ENCODE assay signal across 40 mouse cellular contexts in genomic region chr6:129314655-129315168, GRCm38 (mm10). TPM values are rescaled to one million over a fixed set of nuclear protein-coding genes. Genes with fewer than 3 reads are reported as not detected.
"Had no signal": no experiment of that assay in that cellular context is flagged by ENCODE, and none has a peak within 500 bp of the region (broad histone marks: within the 10 kb centered on the region; RNA-seq: fewer than 3 reads in every experiment).

No protein-coding gene starts in this region.

- H3K4me3 ChIP-seq: gastrocnemius, adult 2 months; heart, embryonic 13.5 days; heart, embryonic 15.5 days; hindbrain, embryonic 10.5 days; hindbrain, embryonic 12.5 days; kidney, embryonic 15.5 days; layer of hippocampus, adult 2 months; left cerebral cortex, adult 2 months; limb, embryonic 10.5 days; limb, embryonic 12.5 days; liver, embryonic 13.5 days; liver, embryonic 15.5 days had no signal

- H3K9ac ChIP-seq: heart, embryonic 13.5 days; heart, embryonic 15.5 days; hindbrain, embryonic 12.5 days; hindbrain, embryonic 14.5 days; kidney, embryonic 15.5 days; limb, embryonic 12.5 days; liver, embryonic 13.5 days; liver, embryonic 15.5 days had no signal

- DNase-seq: gastrocnemius, adult 2 months; gastrocnemius, postnatal 10 days; gastrocnemius, postnatal 25 days; heart, adult 18-20 months; heart, postnatal 14 days; heart, postnatal 36 days; kidney, adult 11 months; kidney, adult 2 months; kidney, adult 9 months; kidney, postnatal 14 days; kidney, postnatal 36 days; liver; liver, embryonic 13.5 days had no signal

- H3K27me3 ChIP-seq: heart, embryonic 13.5 days; heart, embryonic 15.5 days; hindbrain, embryonic 12.5 days; kidney, embryonic 15.5 days; limb, embryonic 12.5 days; liver, embryonic 13.5 days; liver, embryonic 15.5 days had no signal

- H3K4me1 ChIP-seq: heart, embryonic 13.5 days; heart, embryonic 15.5 days; hindbrain, embryonic 10.5 days; hindbrain, embryonic 12.5 days; kidney, embryonic 15.5 days; limb, embryonic 10.5 days; limb, embryonic 12.5 days; liver, embryonic 13.5 days; liver, embryonic 15.5 days had no signal

- H3K27ac ChIP-seq: gastrocnemius, adult 2 months; heart, embryonic 13.5 days; heart, embryonic 15.5 days; hindbrain, embryonic 10.5 days; hindbrain, embryonic 12.5 days; hindbrain, embryonic 14.5 days; kidney, embryonic 15.5 days; kidney, postnatal 0 days; layer of hippocampus, adult 2 months; left cerebral cortex, adult 2 months; limb, embryonic 10.5 days; limb, embryonic 12.5 days; liver, embryonic 13.5 days; liver, embryonic 15.5 days had no signal

- H3K36me3 ChIP-seq: heart, embryonic 13.5 days; heart, embryonic 15.5 days; hindbrain, embryonic 10.5 days; hindbrain, embryonic 12.5 days; kidney, embryonic 15.5 days; limb, embryonic 10.5 days; limb, embryonic 12.5 days; liver, embryonic 13.5 days; liver, embryonic 15.5 days had no signal

- H3K9me3 ChIP-seq: heart, embryonic 13.5 days; heart, embryonic 15.5 days; hindbrain, embryonic 10.5 days; hindbrain, embryonic 12.5 days; kidney, embryonic 15.5 days; limb, embryonic 10.5 days; limb, embryonic 12.5 days; liver, embryonic 13.5 days; liver, embryonic 15.5 days had no signal

- H3K4me2 ChIP-seq: heart, embryonic 11.5 days; heart, embryonic 13.5 days; heart, embryonic 15.5 days; hindbrain, embryonic 12.5 days; hindbrain, embryonic 14.5 days; kidney, embryonic 15.5 days; limb, embryonic 12.5 days; liver, embryonic 11.5 days; liver, embryonic 13.5 days; liver, embryonic 15.5 days had no signal

RNA-seq across cellular contexts. Expression of gene 4922502D21Rik, which starts 16.9 kb away (rescaled TPM):
- total RNA-seq: gastrocnemius, adult 2 months; gastrocnemius, postnatal 10 days; gastrocnemius, postnatal 25 days; gastrocnemius, postnatal 4 days; granulocyte monocyte progenitor cell, adult 5-6 weeks; heart, adult 18-20 months; heart, adult 8-10 months; heart, postnatal 14 days; heart, postnatal 36 days; layer of hippocampus, adult 2 months; layer of hippocampus, postnatal 10 days; layer of hippocampus, postnatal 25 days; left cerebral cortex, adult 2 months; left cerebral cortex, postnatal 14 days; left cerebral cortex, postnatal 36 days had no signal
- polyA plus RNA-seq: heart, embryonic 11.5 days; heart, embryonic 13.5 days; heart, embryonic 15.5 days; heart, postnatal 0 days; hindbrain, embryonic 10.5 days; hindbrain, embryonic 12.5 days; hindbrain, embryonic 16.5 days; intestine, embryonic 14.5 days; intestine, embryonic 16.5 days; kidney, embryonic 15.5 days; kidney, postnatal 0 days; large intestine, adult 2 months; limb, embryonic 10.5 days; limb, embryonic 12.5 days; limb, embryonic 14.5 days; liver, embryonic 11.5 days; liver, embryonic 13.5 days; liver, embryonic 15.5 days had no signal

RNA-seq across cellular contexts. Expression of gene Clec12a, which starts 27.8 kb away (rescaled TPM):
- total RNA-seq: layer of hippocampus, adult 2 months; layer of hippocampus, postnatal 10 days; layer of hippocampus, postnatal 25 days had no signal

RNA-seq across cellular contexts. Expression of gene Cd69, which starts 39.5 kb away (rescaled TPM):
- total RNA-seq: gastrocnemius, adult 2 months; layer of hippocampus, adult 2 months; layer of hippocampus, postnatal 10 days; layer of hippocampus, postnatal 25 days; left cerebral cortex, adult 2 months; left cerebral cortex, postnatal 14 days; left cerebral cortex, postnatal 36 days had no signal
- polyA plus RNA-seq: heart, embryonic 11.5 days; heart, embryonic 13.5 days; heart, postnatal 0 days; hindbrain, embryonic 10.5 days; hindbrain, embryonic 12.5 days; hindbrain, embryonic 14.5 days; kidney, embryonic 15.5 days; kidney, postnatal 0 days; limb, embryonic 12.5 days had no signal
